Mouse (Mus musculus) E14TG2a.4 (cell line): ENCODE measurements at regions not wholly inside any gene's neighbourhood (a gene's known extent, or its start where the extent isn't known, plus 50 kb on each side); places are given as distances from the start of the nearest gene placed in this dataset.

ENCODE experiments used
- CTCF ChIP-seq: conservative IDR thresholded peaks from 2 replicates; pipeline ENCODE4 v1.5.1; 2014; ENCODE audit warnings: low read length
- NANOG ChIP-seq: IDR thresholded peaks from 2 replicates; pipeline ENCODE4 v1.6.1; 2014; ENCODE audit warnings: borderline replicate concordance, low read length, mixed read lengths
- POU5F1 ChIP-seq: IDR thresholded peaks from 2 replicates; pipeline ENCODE4 v1.6.1; 2014; ENCODE audit warnings: low read length, borderline replicate concordance

GRCm38 (mm10) chr2:117950431-117951336 is 161.0 kb upstream of the Thbs1 start:
- TF ChIP-seq CTCF (no peak), POU5F1 (no peak), NANOG (no peak)
